Mouse (Mus musculus): Measurements from ENCODE around the gene Zfp362. TPM values are rescaled to one million over a fixed set of nuclear protein-coding genes. Genes with fewer than 3 reads are reported as not detected.
A peak's percentile ranks its signal among the peaks of the same experiment; 100 is the strongest.

The Zfp362 gene
- polyA plus RNA-seq, 1 experiment from 2014 or later = 25.3 TPM

- Histone ChIP-seq H3K27me3 (replicated peaks; ENCODE audit: control insufficient read depth, insufficient read depth, low read length) (no peaks in the 10 kb centered on the region), H3K4me1 (replicated peaks; ENCODE audit: control insufficient read depth, insufficient read depth, low read length) (peaks cover 17% of the 10 kb centered on the region), H3K9me3 (ENCODE audit: control insufficient read depth, low read length) (no peaks in the 10 kb centered on the region), H3K27ac (ENCODE audit: low read depth, low read length) (no peak overlapping the region), H3K36me3 (ENCODE audit: control insufficient read depth, insufficient read depth, low read length) (no peaks in the 10 kb centered on the region), H3K4me3 (ENCODE audit: low read depth, low read length) (no peak overlapping the region), H3K4me2 (no peak overlapping the region), H3K9ac (ENCODE audit: low read depth, low read length) (no peak overlapping the region)
- DNase-seq (ENCODE audit: low spot score) = no peak
- no peak for ATAC-seq (replicated peaks; ENCODE audit: low FRiP score)
- WGBS = 66% methylated on average over 8 of the region's 8 CpGs
Observed at GRCm38 (mm10) chr4:128841259-128841658, 35.4 kb upstream of the Zfp362 start.

DNA sequence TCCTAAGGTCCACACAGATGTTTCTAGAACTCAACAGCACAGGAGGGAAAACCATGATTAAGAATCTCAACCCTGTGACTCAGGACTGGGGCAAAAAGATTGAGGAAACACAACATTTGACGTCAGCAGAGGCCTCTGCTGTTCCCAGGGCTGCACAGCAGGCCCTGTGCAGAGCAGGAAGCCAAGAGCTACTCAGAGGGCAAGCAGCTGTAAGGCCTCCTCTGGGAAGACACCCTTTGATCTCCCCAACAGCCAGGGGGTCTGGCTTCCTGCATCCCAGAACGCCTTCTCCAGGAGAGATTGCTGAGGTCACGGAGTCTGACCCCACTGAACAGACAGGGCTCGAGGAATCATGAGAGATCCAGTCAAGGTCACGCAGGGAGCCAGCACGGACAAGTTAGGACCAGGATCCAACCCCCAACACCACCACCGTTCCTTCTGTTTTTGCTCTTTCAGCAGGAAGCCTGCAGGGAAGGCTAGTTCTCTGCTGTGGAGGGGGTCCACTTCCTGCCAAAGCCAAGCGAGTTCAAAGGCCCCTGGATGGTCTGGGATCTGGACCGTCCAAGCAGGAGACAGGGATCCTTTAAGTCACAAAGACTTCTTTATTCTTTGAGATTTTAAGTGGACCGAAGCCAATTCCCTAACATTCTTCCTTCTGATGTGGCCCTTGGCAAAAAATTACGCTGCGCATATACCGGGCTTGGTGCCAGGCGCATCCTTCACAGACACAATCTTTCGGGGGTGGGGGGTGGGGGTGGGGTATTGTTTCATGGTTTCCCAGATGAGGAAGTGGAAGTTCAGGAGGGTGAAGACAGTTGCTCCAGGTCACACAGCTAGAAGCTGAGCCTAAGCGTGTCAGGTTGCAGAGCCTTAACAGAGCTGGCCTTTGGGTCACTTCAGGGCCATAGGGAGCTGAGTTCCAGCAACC is 34.2 kb upstream of the Zfp362 start:
- DNase-seq (ENCODE audit: low spot score) = peak; percentile 51
- Histone ChIP-seq H3K4me1 (replicated peaks; ENCODE audit: control insufficient read depth, insufficient read depth, low read length) (peaks cover 17% of the 10 kb centered on the region), H3K9ac (ENCODE audit: low read depth, low read length) (no peak overlapping the region), H3K27me3 (replicated peaks; ENCODE audit: control insufficient read depth, insufficient read depth, low read length) (no peaks in the 10 kb centered on the region), H3K27ac (ENCODE audit: low read depth, low read length) (peak overlapping the region; percentile 46), H3K36me3 (ENCODE audit: control insufficient read depth, insufficient read depth, low read length) (no peaks in the 10 kb centered on the region), H3K4me3 (ENCODE audit: low read depth, low read length) (no peak overlapping the region), H3K4me2 (no peak overlapping the region), H3K9me3 (ENCODE audit: control insufficient read depth, low read length) (no peaks in the 10 kb centered on the region)
- 41% methylated on average over 16 of the region's 16 CpGs for WGBS
- ATAC-seq (replicated peaks; ENCODE audit: low FRiP score) = peak; percentile 50

DNA sequence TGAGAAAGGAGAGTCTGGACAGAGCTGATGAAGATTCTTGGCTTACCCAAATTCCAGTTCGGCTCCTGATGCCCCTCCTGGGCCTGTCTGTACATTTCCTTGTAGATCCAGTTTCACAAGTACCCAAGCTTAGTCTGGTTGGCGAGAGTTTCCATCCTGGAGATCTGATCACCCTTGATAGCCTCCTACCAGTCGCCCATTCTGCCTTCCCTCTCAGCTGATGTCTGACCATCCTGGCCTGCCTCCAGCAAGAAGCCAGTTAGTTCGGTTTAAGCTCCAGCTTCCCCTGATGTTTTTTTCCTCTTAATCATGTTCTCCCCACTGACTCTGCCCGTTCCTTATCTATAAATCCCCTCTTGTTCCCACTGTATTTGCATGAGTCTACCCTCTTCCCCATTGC is 32.4 kb upstream of the Zfp362 start:
- H3K27ac ChIP-seq (ENCODE audit: low read depth, low read length) = no peak overlapping the region
- no peak for DNase-seq (ENCODE audit: low spot score)

GRCm38 (mm10) chr4:128824131-128824530 is 18.3 kb upstream of the Zfp362 start:
- H3K4me2 ChIP-seq = no peak overlapping the region
- H3K9ac ChIP-seq (ENCODE audit: low read depth, low read length) = no peak overlapping the region
- H3K4me3 ChIP-seq (ENCODE audit: low read depth, low read length) = no peak overlapping the region
- WGBS = 43% methylated on average over 3 of the region's 3 CpGs
- ATAC-seq (replicated peaks; ENCODE audit: low FRiP score) (no peak), DNase-seq (ENCODE audit: low spot score) (no peak)
- H3K36me3 ChIP-seq (ENCODE audit: control insufficient read depth, insufficient read depth, low read length) = no peaks in the 10 kb centered on the region
- no peaks in the 10 kb centered on the region for H3K4me1 ChIP-seq (replicated peaks; ENCODE audit: control insufficient read depth, insufficient read depth, low read length)
- H3K9me3 ChIP-seq (ENCODE audit: control insufficient read depth, low read length) = no peaks in the 10 kb centered on the region
- no peaks in the 10 kb centered on the region for H3K27me3 ChIP-seq (replicated peaks; ENCODE audit: control insufficient read depth, insufficient read depth, low read length)
- H3K27ac ChIP-seq (ENCODE audit: low read depth, low read length) = no peak overlapping the region

More for the DNA sequence above, 32.4 kb upstream of the Zfp362 start:
- Histone ChIP-seq H3K4me1 (replicated peaks; ENCODE audit: control insufficient read depth, insufficient read depth, low read length) (peaks cover 14% of the 10 kb centered on the region), H3K9me3 (ENCODE audit: control insufficient read depth, low read length) (no peaks in the 10 kb centered on the region), H3K4me3 (ENCODE audit: low read depth, low read length) (no peak overlapping the region), H3K4me2 (no peak overlapping the region), H3K27me3 (replicated peaks; ENCODE audit: control insufficient read depth, insufficient read depth, low read length) (no peaks in the 10 kb centered on the region), H3K36me3 (ENCODE audit: control insufficient read depth, insufficient read depth, low read length) (no peaks in the 10 kb centered on the region), H3K9ac (ENCODE audit: low read depth, low read length) (no peak overlapping the region)
- WGBS = 38% methylated on average over 5 of the region's 5 CpGs
- no peak for ATAC-seq (replicated peaks; ENCODE audit: low FRiP score)

- Histone ChIP-seq H3K9me3 (ENCODE audit: control insufficient read depth, low read length) (no peaks in the 10 kb centered on the region), H3K4me2 (no peak overlapping the region), H3K9ac (ENCODE audit: low read depth, low read length) (no peak overlapping the region), H3K27me3 (replicated peaks; ENCODE audit: control insufficient read depth, insufficient read depth, low read length) (no peaks in the 10 kb centered on the region), H3K4me1 (replicated peaks; ENCODE audit: control insufficient read depth, insufficient read depth, low read length) (0 out of 2 replicates have a peak, but pooled peaks cover 2% of the 10 kb centered on the region), H3K36me3 (ENCODE audit: control insufficient read depth, insufficient read depth, low read length) (no peaks in the 10 kb centered on the region), H3K27ac (ENCODE audit: low read depth, low read length) (no peak overlapping the region), H3K4me3 (ENCODE audit: low read depth, low read length) (no peak overlapping the region)
- 72% methylated on average over 12 of the region's 12 CpGs for WGBS
- no peak for ATAC-seq (replicated peaks; ENCODE audit: low FRiP score)
- no peak for DNase-seq (ENCODE audit: low spot score)
Observed at GRCm38 (mm10) chr4:128820568-128820967, 14.7 kb upstream of the Zfp362 start.

DNA sequence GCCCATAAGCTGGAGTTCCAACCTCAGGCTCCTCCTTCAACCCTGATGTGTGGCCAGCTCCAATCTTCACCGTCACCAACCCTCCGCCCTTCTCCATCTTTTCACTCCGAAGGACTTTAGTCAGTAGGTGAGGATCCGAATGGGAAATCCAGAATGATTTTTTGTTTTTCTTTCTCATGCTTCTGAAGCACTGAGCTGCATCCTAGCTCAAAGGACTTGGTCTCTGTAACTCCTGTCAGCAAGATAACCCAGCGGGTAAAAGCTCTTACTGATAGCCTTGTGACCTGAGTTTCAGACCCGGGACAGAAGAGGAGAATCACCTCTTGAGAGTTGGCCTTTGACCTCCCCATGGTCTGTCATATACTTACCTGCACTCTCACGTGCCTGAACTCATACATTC is 11.2 kb upstream of the Zfp362 start:
- no peaks in the 10 kb centered on the region for H3K9me3 ChIP-seq (ENCODE audit: control insufficient read depth, low read length)
- WGBS = 48% methylated on average over 7 of the region's 7 CpGs
- H3K4me3 ChIP-seq (ENCODE audit: low read depth, low read length) = no peak overlapping the region
- no peak for DNase-seq (ENCODE audit: low spot score)
- no peaks in the 10 kb centered on the region for H3K27me3 ChIP-seq (replicated peaks; ENCODE audit: control insufficient read depth, insufficient read depth, low read length)
- no peak overlapping the region for H3K9ac ChIP-seq (ENCODE audit: low read depth, low read length)
- ATAC-seq (replicated peaks; ENCODE audit: low FRiP score) = no peak
- no peak overlapping the region for H3K4me2 ChIP-seq
- no peak overlapping the region for H3K27ac ChIP-seq (ENCODE audit: low read depth, low read length)
- H3K4me1 ChIP-seq (replicated peaks; ENCODE audit: control insufficient read depth, insufficient read depth, low read length) = peaks cover 9% of the 10 kb centered on the region; the same call in 1 of the 2 replicates
- H3K36me3 ChIP-seq (ENCODE audit: control insufficient read depth, insufficient read depth, low read length) = no peaks in the 10 kb centered on the region

GRCm38 (mm10) chr4:128811382-128812056 is 5.7 kb upstream of the Zfp362 start:
- H3K27ac ChIP-seq (ENCODE audit: low read depth, low read length) = peak overlapping the region; percentile 6; the same call in 1 of the 2 replicates
- peaks cover 21% of the 10 kb centered on the region for H3K4me1 ChIP-seq (replicated peaks; ENCODE audit: control insufficient read depth, insufficient read depth, low read length)
- no peaks in the 10 kb centered on the region for H3K9me3 ChIP-seq (ENCODE audit: control insufficient read depth, low read length)
- DNase-seq (ENCODE audit: low spot score) (peak; percentile 75), ATAC-seq (replicated peaks; ENCODE audit: low FRiP score) (peak; percentile 84)
- H3K36me3 ChIP-seq (ENCODE audit: control insufficient read depth, insufficient read depth, low read length) = no peaks in the 10 kb centered on the region
- peak overlapping the region; percentile 53 for H3K4me3 ChIP-seq (ENCODE audit: low read depth, low read length)
- no peaks in the 10 kb centered on the region for H3K27me3 ChIP-seq (replicated peaks; ENCODE audit: control insufficient read depth, insufficient read depth, low read length)
- WGBS = 15% methylated on average over 16 of the region's 16 CpGs
- H3K9ac ChIP-seq (ENCODE audit: low read depth, low read length) = peak overlapping the region; percentile 66
- peak overlapping the region; percentile 75 for H3K4me2 ChIP-seq

- H3K36me3 ChIP-seq (ENCODE audit: control insufficient read depth, insufficient read depth, low read length) = no peaks in the 10 kb centered on the region
- H3K4me1 ChIP-seq (replicated peaks; ENCODE audit: control insufficient read depth, insufficient read depth, low read length) = peaks cover 42% of the 10 kb centered on the region
- ATAC-seq (replicated peaks; ENCODE audit: low FRiP score) (peak; percentile 83), DNase-seq (ENCODE audit: low spot score) (peak; percentile 72)
- peak overlapping the region; percentile 90 for H3K4me2 ChIP-seq
- H3K27me3 ChIP-seq (replicated peaks; ENCODE audit: control insufficient read depth, insufficient read depth, low read length) = no peaks in the 10 kb centered on the region
- no peaks in the 10 kb centered on the region for H3K9me3 ChIP-seq (ENCODE audit: control insufficient read depth, low read length)
- H3K27ac ChIP-seq (ENCODE audit: low read depth, low read length) = peak overlapping the region; percentile 98
- 2% methylated on average over 15 of the region's 15 CpGs for WGBS
- H3K4me3 ChIP-seq (ENCODE audit: low read depth, low read length) = peak overlapping the region; percentile 98
- peak overlapping the region; percentile 98 for H3K9ac ChIP-seq (ENCODE audit: low read depth, low read length)
Observed at GRCm38 (mm10) chr4:128806827-128807179, 958 bp upstream of the Zfp362 start.
